Mouse (Mus musculus): ENCODE data around the gene Hsd17b13.

Gene Hsd17b13

GRCm38 (mm10) chr5:103923755-103924154 is 53.5 kb downstream of the Hsd17b13 start:
- DNase-seq (ENCODE audit: low read depth, low spot score) = no peak

- DNase-seq (ENCODE audit: low read depth, low spot score) = no peak
These were observed 54.1 kb downstream of the Hsd17b13 start for GRCm38 (mm10) chr5:103923101-103923500.

DNA sequence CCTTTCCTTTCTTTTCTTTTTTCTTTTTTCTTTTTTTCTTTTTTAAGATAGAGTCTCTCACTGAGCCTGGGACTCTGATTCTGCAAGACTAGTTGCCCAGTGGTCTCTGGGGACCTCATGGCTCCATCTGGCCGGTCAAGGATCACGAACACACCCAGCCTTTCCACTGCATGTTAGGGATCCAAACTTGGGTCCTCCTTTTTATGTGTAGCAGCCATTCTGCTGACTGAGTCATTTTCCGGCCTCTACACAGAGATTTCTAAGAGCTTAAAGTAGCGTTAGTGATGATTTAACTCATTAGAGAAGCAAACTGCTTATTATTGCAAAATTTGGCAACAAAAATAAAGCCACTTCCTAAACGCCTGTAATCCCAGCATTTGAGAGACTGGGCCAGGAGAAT is 54.8 kb downstream of the Hsd17b13 start:
- DNase-seq (ENCODE audit: low read depth, low spot score) = no peak

- no peak for DNase-seq (ENCODE audit: low read depth, low spot score)
These were observed 57.7 kb downstream of the Hsd17b13 start for GRCm38 (mm10) chr5:103919497-103919896.

DNA sequence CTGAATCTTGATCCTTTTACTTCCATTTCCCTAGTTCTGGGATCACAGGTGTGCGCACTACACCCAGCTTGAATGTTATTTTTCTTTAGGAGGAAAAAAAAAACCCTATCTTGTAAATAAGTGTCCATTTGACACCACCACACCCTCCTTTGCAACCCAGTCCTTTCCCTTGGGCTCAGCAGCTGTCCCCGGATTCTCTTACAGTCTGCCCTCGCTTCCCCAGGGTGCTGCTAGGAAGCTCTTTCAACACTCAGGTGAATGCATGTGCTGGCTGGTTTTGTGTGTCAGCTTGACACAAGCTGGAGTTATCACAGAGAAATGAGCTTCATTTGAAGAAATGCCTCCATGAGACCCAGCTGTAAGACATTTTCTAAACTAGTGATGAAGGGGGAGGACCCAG is 59.0 kb downstream of the Hsd17b13 start:
- no peak for DNase-seq (ENCODE audit: low read depth, low spot score)

GRCm38 (mm10) chr5:103917357-103917895 is 59.8 kb downstream of the Hsd17b13 start:
- no peak for DNase-seq (ENCODE audit: low read depth, low spot score)

GRCm38 (mm10) chr5:103916595-103917356 is 60.4 kb downstream of the Hsd17b13 start:
- no peak for DNase-seq (ENCODE audit: low read depth, low spot score)

GRCm38 (mm10) chr5:103914335-103915226 is 62.6 kb downstream of the Hsd17b13 start:
- DNase-seq (ENCODE audit: low read depth, low spot score) = peak; percentile 74

DNA sequence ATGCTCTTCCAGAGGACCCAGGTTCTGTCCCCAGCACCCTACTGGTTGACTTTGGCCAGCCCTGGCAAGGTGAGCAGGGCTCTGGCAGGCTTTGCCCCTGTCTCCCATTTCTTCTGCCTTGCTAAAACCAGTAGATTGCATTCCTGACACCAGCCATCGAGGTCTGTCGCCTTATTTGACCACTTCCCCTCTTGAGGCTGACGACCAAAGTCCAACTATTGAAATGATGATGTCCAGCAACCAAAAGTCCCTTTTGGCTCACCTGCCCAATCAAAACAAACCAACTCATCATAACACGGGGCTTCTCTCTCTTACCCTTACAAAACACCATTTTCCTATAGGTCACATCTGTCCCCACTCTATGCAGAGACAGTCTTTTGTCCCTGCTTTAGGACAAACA is 64.1 kb downstream of the Hsd17b13 start:
- DNase-seq (ENCODE audit: low read depth, low spot score) = peak; percentile 24

GRCm38 (mm10) chr5:103911555-103911954 is 65.7 kb downstream of the Hsd17b13 start:
- no peak for DNase-seq (ENCODE audit: low read depth, low spot score)

DNA sequence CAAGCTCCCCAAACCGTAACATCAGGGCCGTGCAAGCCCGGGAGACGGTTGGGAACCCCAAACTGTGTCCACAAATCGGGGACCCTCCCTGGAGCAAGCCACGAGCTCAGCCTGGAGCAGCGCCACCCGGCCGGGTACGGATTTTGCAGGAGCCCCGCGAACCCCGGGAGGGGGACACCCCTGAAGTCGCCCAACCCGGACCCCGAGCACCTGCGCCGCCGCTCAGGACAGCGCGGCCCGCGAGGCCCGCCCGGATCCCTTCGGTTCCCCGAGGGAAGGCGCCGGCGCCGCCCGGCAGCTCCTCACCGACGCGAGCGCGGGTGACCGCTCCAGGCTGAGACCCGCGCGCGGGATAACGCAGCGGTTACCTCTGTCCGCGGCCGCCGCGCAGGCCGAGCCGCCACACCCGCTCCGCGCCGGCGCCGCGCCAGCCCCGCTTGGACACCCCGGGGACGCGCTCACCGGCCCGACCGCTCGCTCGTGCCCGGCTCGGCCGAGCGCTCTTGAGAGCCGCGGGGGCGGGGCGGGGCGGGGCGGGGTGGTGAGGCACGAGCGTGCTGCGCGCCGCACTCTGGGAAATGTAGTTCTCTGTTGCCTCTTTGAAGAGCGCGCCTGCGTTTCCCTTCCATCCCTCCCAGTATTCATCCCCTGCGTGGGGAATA is 66.3 kb downstream of the Hsd17b13 start, which contains the start of gene Klhl8:
Gene Klhl8 (minus strand): TSS at position 512 of the 662 bp plus-strand sequence.
- peak; percentile 88 for DNase-seq (ENCODE audit: low read depth, low spot score)

DNA sequence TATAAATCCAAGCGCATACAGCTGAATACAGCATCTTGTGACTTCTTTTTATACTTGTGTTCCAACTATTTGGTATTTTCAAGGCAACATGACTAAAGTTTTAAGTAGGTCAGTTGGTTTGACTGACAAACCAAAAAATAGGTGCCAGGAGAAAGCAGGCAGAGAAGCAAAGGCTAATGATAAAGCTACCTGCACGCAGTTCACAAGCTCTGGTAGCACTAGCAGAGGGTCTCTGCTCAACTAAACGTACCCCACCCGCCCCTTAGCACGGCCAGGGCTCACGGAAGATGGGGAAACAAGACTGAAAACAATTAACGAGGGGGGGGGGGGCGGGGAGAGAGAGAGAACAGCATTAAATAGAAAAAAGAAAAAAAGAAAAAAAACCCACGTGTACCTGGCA is 67.1 kb downstream of the Hsd17b13 start:
- DNase-seq (ENCODE audit: low read depth, low spot score) = no peak

- no peak for DNase-seq (ENCODE audit: low read depth, low spot score)
These were observed 67.7 kb downstream of the Hsd17b13 start for GRCm38 (mm10) chr5:103909466-103909865.

DNA sequence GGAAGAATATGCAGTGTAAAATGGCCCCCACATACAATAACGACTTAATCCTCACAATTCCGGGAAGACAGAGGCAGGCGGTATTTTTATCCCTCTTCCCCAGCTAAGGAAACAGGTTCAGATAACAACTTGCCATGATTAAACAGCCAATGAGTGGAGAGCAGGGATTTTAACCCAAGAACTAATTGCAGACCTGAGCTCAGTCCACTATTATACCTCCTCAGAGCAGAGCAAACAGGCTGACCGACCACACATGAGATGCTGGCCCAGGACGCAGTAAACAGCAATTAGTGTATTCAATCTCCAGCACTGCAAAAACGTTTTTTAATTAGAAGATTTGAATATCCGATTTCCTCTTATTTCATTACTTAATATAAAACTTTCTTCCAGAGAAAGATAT is 68.4 kb downstream of the Hsd17b13 start:
- no peak for DNase-seq (ENCODE audit: low read depth, low spot score)

- DNase-seq (ENCODE audit: low read depth, low spot score) = no peak
These were observed 69.4 kb downstream of the Hsd17b13 start for GRCm38 (mm10) chr5:103907844-103908243.

DNA sequence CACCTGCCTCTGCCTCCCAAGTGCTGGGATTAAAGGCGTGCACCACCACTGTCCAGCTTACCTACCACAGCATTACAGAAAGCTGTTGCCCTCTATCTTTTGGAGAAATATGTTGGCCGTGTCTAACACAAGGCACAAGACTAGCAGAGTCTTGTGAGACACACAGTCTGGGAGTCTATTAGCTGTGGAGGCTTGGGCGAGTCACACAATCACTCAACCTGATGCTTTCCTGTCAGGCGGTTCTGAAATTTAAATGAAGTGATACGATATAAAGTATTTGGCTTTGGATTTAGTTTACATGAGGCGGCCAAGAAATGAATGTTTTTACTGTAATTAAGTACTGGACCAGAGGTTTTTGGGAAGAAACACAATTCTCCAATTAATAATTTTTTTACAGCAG is 71.0 kb downstream of the Hsd17b13 start:
- DNase-seq (ENCODE audit: low read depth, low spot score) = no peak

Measured in A20 (cell line).